31 mouse cellular contexts compared by ENCODE assay signal in genomic region chrX:74299721-74300120, GRCm38 (mm10). TPM values are rescaled to one million over a fixed set of nuclear protein-coding genes. Genes with fewer than 3 reads are reported as not detected.
DNase-seq lines count a peak whose midpoint lies in the region; ATAC-seq and TF ChIP-seq lines count a peak whose summit lies in the region.
"Had no signal": no experiment of that assay in that cellular context is flagged by ENCODE, and none has a peak within 500 bp of the region (broad histone marks: within the 10 kb centered on the region; RNA-seq: fewer than 3 reads in every experiment).

No protein-coding gene starts in this region.

- ATAC-seq in lung, postnatal 0 days = no peak
- peak; percentile 28 for ATAC-seq in common myeloid progenitor, adult 5-6 weeks (replicated peaks; ENCODE audit: low read depth, poor library complexity, severe bottlenecking)
- peak; percentile 51 for ATAC-seq in neutrophil, adult 5-6 weeks (ENCODE audit: extremely low read depth, insufficient number of reproducible peaks, low FRiP score, poor library complexity, severe bottlenecking)
- no peak for ATAC-seq in cerebellum, adult (ENCODE audit: insufficient number of reproducible peaks, low FRiP score, low TSS enrichment)
- ATAC-seq: forebrain, embryonic 16.5 days; midbrain, embryonic 13.5 days had no signal

- TF ChIP-seq EP300 in lung, postnatal 0 days (IDR thresholded peaks at IDR 0.05) = no peak

- no peak for TF ChIP-seq POLR2A in lung, adult 2 months (IDR thresholded peaks at IDR 0.05; ENCODE audit: borderline replicate concordance, extremely low read depth, low read depth, low read length)

- no peak for TF ChIP-seq CTCF in lung, postnatal 0 days (IDR thresholded peaks at IDR 0.05)
- no peak for TF ChIP-seq CTCF in lung, adult 2 months (IDR thresholded peaks at IDR 0.05; ENCODE audit: insufficient read depth, low read length)

- H3K4me2 ChIP-seq in lung, postnatal 0 days (replicated peaks; ENCODE audit: low read depth, low read length) = no peak overlapping the region
- H3K4me2 ChIP-seq: heart, embryonic 15.5 days; limb, embryonic 15.5 days; midbrain, embryonic 13.5 days; neural tube, embryonic 12.5 days had no signal

- DNase-seq in lung, postnatal 0 days (ENCODE audit: low spot score) = peak; percentile 14
- no peak for DNase-seq in lung, adult 2 months
- peak; percentile 83 for DNase-seq in MEL-GATA-1-ER (ENCODE audit: extremely low read depth, low read depth)
- no peak for DNase-seq in c-Kit-positive CD71-positive TER-119-positive erythroid progenitor cells, embryonic 14.5 days (ENCODE audit: low spot score)
- DNase-seq: adrenal gland, adult 8-10 months; cerebellum, adult 11 months; cerebellum, postnatal 10 days; gastrocnemius, postnatal 25 days; heart, adult 2 months; heart, postnatal 36 days; kidney, adult 11 months; left cerebral cortex, postnatal 4 days; lung, adult 18-20 months; retina, postnatal 1 day; right cerebral cortex, postnatal 25 days; thymus, adult 2 months; thymus, postnatal 4 days had no signal

- no peak overlapping the region for H3K27ac ChIP-seq in lung, postnatal 0 days (ENCODE audit: low read length)
- H3K27ac ChIP-seq: forebrain, embryonic 10.5 days; heart, adult 2 months; heart, embryonic 15.5 days; hindbrain, embryonic 13.5 days; kidney, postnatal 0 days; left cerebral cortex, adult 2 months; limb, embryonic 15.5 days; midbrain, embryonic 13.5 days; neural tube, embryonic 12.5 days; stomach, postnatal 0 days had no signal

- no peak overlapping the region for H3K9ac ChIP-seq in lung, postnatal 0 days (replicated peaks; ENCODE audit: low read depth)
- H3K9ac ChIP-seq: heart, embryonic 15.5 days; hindbrain, embryonic 13.5 days; limb, embryonic 15.5 days; midbrain, embryonic 13.5 days; neural tube, embryonic 12.5 days had no signal

- H3K4me1 ChIP-seq in lung, postnatal 0 days (ENCODE audit: insufficient read depth, low read depth, low read length) = no peaks in the 10 kb centered on the region
- H3K4me1 ChIP-seq in lung, adult 2 months (ENCODE audit: control insufficient read depth, insufficient read depth, low read length) = no peaks in the 10 kb centered on the region; the same call in 1 of the 2 replicates
- H3K4me1 ChIP-seq: heart, embryonic 15.5 days; limb, embryonic 15.5 days; neural tube, embryonic 12.5 days had no signal

- no peak overlapping the region for H3K4me3 ChIP-seq in lung, postnatal 0 days (ENCODE audit: low read depth, low read length)
- no peak overlapping the region for H3K4me3 ChIP-seq in lung, adult 2 months (replicated peaks; ENCODE audit: extremely low read depth, low read depth, low read length)
- H3K4me3 ChIP-seq: forebrain, embryonic 10.5 days; heart, adult 2 months; heart, embryonic 15.5 days; hindbrain, embryonic 13.5 days; left cerebral cortex, adult 2 months; limb, embryonic 15.5 days; megakaryocyte, embryonic 14.5 days; midbrain, embryonic 13.5 days; neural tube, embryonic 12.5 days had no signal

- no peaks in the 10 kb centered on the region for H3K36me3 ChIP-seq in lung, postnatal 0 days (ENCODE audit: insufficient read depth, low read length)

- no peaks in the 10 kb centered on the region for H3K9me3 ChIP-seq in lung, postnatal 0 days (ENCODE audit: low read length)
- H3K9me3 ChIP-seq: forebrain, embryonic 10.5 days; heart, embryonic 15.5 days; hindbrain, embryonic 13.5 days; limb, embryonic 15.5 days; midbrain, embryonic 13.5 days; neural tube, embryonic 12.5 days had no signal

- H3K27me3 ChIP-seq in lung, postnatal 0 days (replicated peaks; ENCODE audit: insufficient read depth, low read length) = no peaks in the 10 kb centered on the region
- H3K27me3 ChIP-seq: heart, embryonic 15.5 days; hindbrain, embryonic 13.5 days; limb, embryonic 15.5 days; midbrain, embryonic 13.5 days; neural tube, embryonic 12.5 days had no signal

- 78% methylated on average over 3 of the region's 3 CpGs for WGBS in lung, postnatal 0 days
- 68% methylated on average over 3 of the region's 3 CpGs for WGBS in lung, adult 2 months

RNA-seq across cellular contexts. Expression of gene Atp6ap1, which starts 2.8 kb away (rescaled TPM):
- 129 and 140 TPM in 2 replicates for polyA plus RNA-seq in lung, postnatal 0 days (2015; fragmentation: Nextera tagmentation; extraction: Ambion mirVana)
- polyA plus RNA-seq in lung, adult 2 months (2012; rRNA removed) = 413 and 452 TPM in 2 replicates
- 81.6 and 153 TPM in 2 replicates for total RNA-seq in common myeloid progenitor, adult 5-6 weeks (2017)
- total RNA-seq in neutrophil, adult 5-6 weeks (2017) = 400 and 416 TPM in 2 replicates

RNA-seq across cellular contexts. Expression of gene Gdi1, which starts 5.1 kb away (rescaled TPM):
- polyA plus RNA-seq in lung, postnatal 0 days (2015; fragmentation: Nextera tagmentation; extraction: Ambion mirVana) = 96.7 and 113 TPM in 2 replicates
- polyA plus RNA-seq in lung, adult 2 months (2012; rRNA removed) = 143 and 212 TPM in 2 replicates
- total RNA-seq in common myeloid progenitor, adult 5-6 weeks (2017) = 29.7 and 35.3 TPM in 2 replicates
- total RNA-seq in neutrophil, adult 5-6 weeks (2017) = 256 and 284 TPM in 2 replicates

RNA-seq across cellular contexts. Expression of gene Fam50a, which starts 13.1 kb away (rescaled TPM):
- polyA plus RNA-seq in lung, postnatal 0 days (2015; fragmentation: Nextera tagmentation; extraction: Ambion mirVana) = 47.1 and 49.6 TPM in 2 replicates
- polyA plus RNA-seq in lung, adult 2 months (2012; rRNA removed) = 11.1 and 12.9 TPM in 2 replicates
- 41.7 and 54.4 TPM in 2 replicates for total RNA-seq in common myeloid progenitor, adult 5-6 weeks (2017)
- total RNA-seq in neutrophil, adult 5-6 weeks (2017) = 85.7 and 97.0 TPM in 2 replicates

RNA-seq across cellular contexts. Expression of gene Dnase1l1, which starts 17.6 kb away (rescaled TPM):
- polyA plus RNA-seq in lung, postnatal 0 days (2015; fragmentation: Nextera tagmentation; extraction: Ambion mirVana) = 27.7 and 33.0 TPM in 2 replicates
- polyA plus RNA-seq in lung, adult 2 months (2012; rRNA removed) = 26.1 and 38.3 TPM in 2 replicates
- 9.8 and 26.6 TPM in 2 replicates for total RNA-seq in common myeloid progenitor, adult 5-6 weeks (2017)
- 31.2 and 32.5 TPM in 2 replicates for total RNA-seq in neutrophil, adult 5-6 weeks (2017)

RNA-seq across cellular contexts. Expression of gene Taz, which starts 18.0 kb away (rescaled TPM):
- polyA plus RNA-seq in lung, postnatal 0 days (2015; fragmentation: Nextera tagmentation; extraction: Ambion mirVana) = 82.7 and 84.9 TPM in 2 replicates
- 99.6 and 108 TPM in 2 replicates for polyA plus RNA-seq in lung, adult 2 months (2012; rRNA removed)
- total RNA-seq in common myeloid progenitor, adult 5-6 weeks (2017) = 26.1 and 34.3 TPM in 2 replicates
- 124 and 125 TPM in 2 replicates for total RNA-seq in neutrophil, adult 5-6 weeks (2017)

Comparison
In these comparisons a context has a peak if more than half of its experiments do, and no peak if none do; other contexts are left out.
1. DNase-seq: peak in lung, postnatal 0 days (single experiment) and MEL-GATA-1-ER (single experiment); none in lung, adult 2 months (single experiment) and c-Kit-positive CD71-positive TER-119-positive erythroid progenitor cells, embryonic 14.5 days (single experiment).
2. ATAC-seq: peak in common myeloid progenitor, adult 5-6 weeks (single experiment) and neutrophil, adult 5-6 weeks (single experiment); none in lung, postnatal 0 days (single experiment) and cerebellum, adult (single experiment).